Mouse (Mus musculus) thymus, postnatal 4 days (tissue): ENCODE results near the gene Cdh1.

Experiments used
- DNase-seq: peaks from one replicate; pipeline ENCODE4 v3.0.0; 2021

Cdh1 gene

DNA sequence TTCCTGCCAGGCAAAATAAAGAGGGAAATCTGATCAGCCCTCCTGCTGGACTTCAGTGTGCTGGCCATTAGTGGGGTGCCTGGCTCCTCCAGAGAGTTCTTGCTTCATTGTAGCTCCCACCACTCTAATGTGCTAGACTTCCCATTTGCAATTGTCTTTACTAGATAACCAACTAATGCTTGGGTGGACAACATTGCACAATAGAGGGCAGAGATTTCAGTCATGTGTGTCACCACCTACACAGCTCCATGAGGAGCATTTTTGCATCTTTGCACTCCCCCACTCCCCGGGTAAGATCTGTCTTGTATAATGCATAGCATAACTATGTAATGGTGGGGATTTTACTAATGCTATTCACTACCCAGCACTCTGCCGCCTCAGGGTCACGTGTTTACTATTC is 21.6 kb downstream of the Cdh1 start:
- no peak for DNase-seq

DNA sequence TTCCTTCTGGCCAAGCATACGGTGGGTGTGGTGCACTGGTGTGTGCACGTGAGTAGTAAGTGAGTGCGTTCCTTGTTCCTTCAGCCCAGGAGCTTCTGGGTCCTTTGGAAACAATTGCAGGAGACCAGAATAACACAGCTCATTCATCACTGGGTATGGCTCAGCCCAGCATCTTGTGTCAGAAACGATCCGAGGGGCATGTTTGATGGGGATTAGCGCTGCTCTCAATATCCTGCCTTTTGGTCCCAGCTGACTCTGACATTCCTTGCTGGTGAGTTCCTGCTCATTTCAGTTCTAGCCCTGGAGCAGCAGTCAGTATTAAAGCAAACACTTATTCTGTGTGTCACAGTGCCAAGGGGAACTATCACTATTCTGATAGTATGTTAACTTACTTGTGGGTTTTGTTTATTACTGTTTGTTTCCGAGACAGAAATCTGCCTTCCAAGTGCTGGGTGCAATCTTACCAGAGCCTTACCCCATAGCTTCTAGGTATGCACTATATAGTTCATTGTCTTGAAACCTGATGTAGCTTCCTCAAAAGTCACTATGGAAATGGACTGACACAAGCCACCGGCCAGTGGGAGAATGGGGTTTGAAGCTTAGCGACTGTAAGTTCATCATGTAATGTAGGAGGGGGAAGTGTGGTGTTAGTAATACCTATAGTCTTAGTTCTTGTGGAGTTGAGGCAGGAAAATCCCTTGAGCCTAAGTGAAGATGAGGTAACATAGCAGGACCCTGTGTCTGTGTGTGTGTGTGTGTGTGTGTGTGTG is 23.1 kb downstream of the Cdh1 start:
- DNase-seq = no peak

- no peak for DNase-seq
Measured at GRCm38 (mm10) chr8:106628291-106628964, 25.3 kb downstream of the Cdh1 start.

- no peak for DNase-seq
Measured at GRCm38 (mm10) chr8:106629456-106629855, 26.3 kb downstream of the Cdh1 start.

DNA sequence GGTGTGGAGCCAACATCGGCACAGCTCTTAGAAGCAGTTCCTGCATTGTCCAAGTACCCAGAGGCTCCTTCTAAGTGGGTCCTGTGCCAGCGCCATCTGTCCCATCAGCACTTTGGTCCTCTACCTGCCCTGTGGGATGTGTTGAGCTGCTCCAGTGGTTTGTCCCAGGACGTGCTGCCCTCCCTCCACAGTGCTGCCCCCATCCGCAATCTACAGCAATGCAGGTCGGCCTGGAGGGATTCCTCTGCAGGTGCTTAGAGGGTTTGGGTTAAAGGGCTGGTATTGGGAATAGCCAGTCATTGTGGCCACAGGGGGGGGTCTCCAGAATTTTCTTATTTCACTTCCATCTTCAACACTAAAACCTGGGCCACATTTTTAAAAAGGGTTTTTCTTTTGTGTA is 28.8 kb downstream of the Cdh1 start:
- DNase-seq = no peak

DNA sequence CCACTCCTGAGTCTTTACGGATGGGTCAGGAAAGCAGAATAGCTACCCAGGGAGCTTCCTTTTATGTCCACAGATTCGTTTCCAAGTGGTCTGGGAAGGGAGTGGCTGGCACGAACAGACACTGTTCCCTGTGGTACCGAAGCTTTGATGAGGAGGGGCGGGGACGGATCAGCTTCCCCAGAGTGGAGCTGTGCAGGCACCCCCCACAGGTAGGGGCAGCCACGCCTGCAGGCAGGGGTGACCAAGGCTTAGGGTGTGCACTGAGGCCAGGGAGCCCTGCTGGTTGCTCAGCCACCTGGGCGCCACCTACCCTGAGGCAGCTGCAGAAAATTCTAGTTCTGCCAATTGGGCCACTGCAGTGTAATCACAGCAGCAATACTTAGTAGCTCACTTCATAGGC is 29.5 kb downstream of the Cdh1 start:
- no peak for DNase-seq

DNA sequence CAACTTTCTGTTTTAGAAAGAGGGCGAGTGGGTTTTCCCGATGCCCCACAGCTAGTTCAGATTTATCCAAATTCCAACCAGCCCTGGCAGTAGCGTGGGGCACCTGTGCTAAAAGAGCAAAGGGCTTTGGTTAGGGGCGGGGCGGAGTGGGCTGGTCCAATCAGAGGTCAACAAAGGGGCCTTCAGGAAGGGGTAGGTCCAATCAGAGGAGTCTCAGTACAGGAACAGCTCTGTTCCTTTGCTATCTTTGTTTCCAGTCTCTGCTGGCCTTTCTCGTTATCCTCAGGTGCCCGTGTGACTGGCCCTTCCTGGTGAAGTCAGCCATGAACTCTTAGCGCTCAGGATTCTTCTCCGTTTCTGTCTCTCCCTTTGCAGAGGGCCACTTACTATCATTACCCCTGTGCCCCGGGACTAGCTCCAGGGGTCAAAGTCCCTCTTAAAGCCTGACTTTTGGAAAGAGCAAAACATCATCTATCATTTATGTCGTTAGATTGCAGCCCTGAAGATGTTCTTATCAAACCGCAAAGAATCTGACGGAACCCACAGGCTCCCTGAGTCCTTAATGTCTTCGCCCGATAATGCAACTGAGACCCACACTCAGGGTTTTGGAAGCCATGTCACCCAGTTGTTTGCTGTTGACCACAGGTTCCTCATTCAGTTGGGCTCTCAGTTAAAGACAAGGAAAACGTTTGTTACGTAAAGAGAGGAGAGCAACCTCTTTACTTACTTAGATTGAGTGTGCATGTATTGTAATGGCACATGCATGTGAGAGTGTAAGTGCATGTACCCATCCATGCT is 30.4 kb downstream of the Cdh1 start:
- DNase-seq = peak; percentile 71

- no peak for DNase-seq
Measured at GRCm38 (mm10) chr8:106635284-106635683, 32.1 kb downstream of the Cdh1 start.

DNA sequence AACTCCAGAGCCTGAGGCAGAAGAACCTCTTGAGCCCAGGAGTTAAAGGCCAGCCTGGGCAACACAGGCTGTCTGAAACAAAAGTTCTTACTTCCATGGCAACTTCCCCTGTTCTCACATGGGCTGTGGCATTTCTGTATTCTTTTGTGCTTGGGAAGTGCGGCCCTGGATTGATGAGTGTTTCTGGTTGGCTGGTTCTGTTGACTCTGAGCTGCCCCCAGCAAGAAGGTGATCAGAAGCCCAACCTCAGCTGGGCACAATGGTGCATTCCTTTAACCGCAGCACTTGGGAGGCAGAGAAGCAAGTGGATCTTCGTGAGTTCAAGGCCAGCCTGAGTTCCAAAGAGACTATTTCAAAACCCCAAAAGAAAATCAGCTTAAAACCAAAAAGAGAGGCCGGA is 34.3 kb downstream of the Cdh1 start:
- DNase-seq = no peak

DNA sequence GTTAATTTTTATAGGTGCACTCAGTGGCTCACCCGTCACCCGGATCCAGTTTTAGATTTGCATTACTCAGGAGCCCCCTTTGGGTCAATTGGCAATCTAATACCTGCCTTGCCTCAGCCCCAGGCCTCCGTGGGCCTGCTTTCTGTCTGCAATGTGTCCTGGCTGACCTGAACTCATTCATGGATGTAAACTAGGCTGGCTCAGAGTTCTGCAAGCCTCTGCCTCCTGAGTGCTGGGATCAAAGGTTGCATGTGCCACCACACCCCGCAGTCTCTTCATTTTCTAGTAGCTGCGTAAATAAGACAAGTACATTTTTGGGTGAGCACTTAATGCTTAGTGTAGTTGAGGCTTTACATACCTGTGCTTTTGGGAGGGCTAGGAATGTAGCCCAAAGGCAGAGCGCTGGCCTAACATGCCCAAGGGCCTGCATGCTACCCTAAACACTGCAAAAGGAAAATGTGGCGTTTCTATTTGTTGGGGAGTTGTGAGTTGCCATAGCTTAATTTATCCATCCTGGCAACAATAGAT is 35.7 kb downstream of the Cdh1 start:
- DNase-seq = no peak

DNA sequence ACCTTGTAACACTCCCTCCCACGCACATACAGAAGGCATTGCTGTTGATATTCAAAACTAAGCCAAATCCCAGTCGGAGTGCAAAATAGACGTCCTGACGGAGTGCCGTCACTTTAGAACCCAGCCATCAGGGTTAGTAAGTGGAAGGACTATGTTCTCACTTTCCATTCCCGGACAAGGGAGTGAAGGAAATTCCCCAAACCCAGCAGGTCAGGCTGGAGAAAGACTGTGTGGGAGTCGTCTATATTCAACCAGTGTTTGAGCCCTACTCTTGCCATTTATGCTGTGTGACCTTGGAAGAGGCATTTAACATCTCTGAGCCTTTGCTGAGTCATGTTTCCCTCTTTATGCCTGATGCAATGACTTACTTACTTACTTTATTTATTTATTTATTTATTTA is 37.1 kb downstream of the Cdh1 start:
- no peak for DNase-seq

GRCm38 (mm10) chr8:106640921-106641320 is 37.8 kb downstream of the Cdh1 start:
- DNase-seq = no peak

DNA sequence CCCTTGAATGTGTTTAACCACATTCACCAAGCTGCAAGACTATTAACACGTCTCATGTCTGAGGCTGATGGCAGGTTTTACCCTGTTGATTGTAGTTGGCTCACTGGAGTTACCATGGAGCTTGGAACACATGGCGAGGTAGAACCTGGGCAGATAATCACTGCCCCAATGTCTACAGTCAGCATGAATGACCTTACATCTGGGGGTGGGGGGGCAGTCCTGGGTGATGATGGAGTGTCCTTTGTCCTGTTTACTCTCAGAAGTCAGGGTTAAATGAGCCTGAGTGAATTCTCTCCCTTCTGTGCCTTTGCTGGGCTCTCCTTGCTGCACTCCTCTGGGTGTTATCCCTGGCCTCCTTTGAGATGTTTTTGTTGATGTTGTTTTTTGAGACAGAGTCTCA is 39.0 kb downstream of the Cdh1 start:
- DNase-seq = no peak

DNA sequence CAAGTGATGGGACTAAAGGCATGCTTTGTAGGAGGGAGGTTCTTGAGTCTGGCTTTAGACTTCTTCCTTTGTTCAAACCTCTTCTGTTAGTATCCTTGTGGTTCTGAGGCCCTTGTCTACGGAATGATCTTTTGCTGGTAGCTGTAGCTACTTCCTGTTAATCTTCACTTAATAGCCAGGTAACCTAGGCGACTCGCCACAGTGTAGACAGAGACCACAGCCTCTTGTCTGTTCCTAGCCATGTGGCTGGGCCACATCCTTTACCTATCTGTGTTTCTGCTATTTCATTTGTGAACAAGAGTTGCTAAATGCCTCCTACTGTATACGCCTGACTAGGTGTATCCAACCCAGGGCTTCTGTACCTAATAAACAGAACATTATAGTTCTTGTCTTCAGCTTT is 39.9 kb downstream of the Cdh1 start:
- peak; percentile 26 for DNase-seq

DNA sequence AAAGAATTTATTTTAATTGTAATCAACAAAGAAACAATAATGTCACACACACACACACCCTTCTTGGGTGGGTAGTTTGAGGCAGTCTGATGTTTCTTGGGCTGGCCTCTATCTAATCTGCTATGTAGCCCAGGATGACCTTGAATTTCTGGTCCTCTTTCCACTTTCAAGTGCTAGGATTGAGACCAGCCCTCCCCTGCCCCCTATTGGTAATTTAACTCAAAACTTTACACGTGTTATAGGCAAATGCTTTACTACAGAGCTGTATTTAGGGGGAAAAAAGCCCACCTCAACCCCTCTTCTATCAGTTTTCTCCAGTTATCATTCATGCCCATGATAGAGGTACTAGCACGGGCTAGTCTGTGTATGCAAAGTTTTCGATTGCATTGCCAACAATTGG is 41.8 kb downstream of the Cdh1 start:
- no peak for DNase-seq

DNA sequence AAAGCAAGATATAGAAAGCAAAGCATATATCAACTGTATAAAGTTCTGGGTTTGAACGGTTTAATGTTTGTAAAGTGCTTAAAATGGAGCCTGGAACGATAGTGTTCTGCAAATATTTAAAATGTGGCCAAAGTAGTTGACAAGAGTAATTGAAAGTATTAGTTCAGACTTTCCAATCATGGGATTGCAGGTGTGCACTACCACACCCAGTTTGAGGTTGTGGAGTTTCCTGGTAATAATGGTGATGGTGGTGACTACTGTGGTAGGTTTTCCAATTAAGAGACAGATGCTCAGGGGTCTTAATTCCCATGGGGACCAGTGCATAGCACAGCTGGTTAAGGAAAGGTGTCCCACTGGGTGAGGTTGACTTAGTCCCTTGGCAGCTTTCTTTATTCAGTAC is 43.0 kb downstream of the Cdh1 start:
- no peak for DNase-seq

- DNase-seq = no peak
Measured at GRCm38 (mm10) chr8:106646731-106647130, 43.6 kb downstream of the Cdh1 start.

DNA sequence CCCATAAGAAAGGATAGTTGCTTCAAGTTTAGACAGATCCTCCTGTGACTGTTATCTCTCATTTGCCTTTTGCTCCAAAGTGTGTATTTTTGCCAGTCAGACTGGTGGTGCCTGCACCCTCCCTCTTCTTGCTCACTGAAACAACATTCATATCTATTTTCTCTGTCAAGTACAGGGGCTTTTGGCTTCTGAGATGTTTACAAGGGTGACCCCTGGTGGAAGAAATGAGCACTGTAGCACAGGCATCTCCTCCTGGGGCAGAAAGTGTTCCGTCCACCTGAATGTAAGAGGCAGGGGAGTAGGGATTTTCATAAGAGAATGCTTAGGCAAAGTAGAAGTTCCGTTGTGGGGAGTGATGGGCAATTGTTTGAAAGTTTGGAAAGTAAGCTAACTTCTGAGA is 44.2 kb downstream of the Cdh1 start:
- peak; percentile 84 for DNase-seq

- no peak for DNase-seq
Measured at GRCm38 (mm10) chr8:106648421-106648820, 45.3 kb downstream of the Cdh1 start.

GRCm38 (mm10) chr8:106651994-106652393 is 48.8 kb downstream of the Cdh1 start:
- DNase-seq = no peak

DNA sequence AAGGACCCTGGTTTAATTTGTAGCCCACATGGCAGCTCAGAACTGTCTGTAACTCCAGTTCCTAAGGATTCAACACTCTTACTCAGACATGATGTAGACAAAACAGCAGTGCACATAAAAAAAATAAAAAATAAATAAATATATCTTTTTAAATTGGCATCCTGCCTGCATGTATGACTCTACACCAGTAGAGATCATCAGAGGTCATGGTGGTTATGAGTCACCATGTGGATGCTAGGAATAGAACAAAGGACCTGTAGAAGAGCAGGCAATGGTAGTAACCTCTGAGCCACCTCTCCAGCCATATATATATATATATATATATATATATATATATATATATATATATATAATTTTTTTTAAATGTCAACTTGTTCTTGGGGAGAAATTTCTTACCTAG is 52.9 kb downstream of the Cdh1 start:
- no peak for DNase-seq

- no peak for DNase-seq
Measured at GRCm38 (mm10) chr8:106672786-106673185, 69.6 kb downstream of the Cdh1 start.

DNA sequence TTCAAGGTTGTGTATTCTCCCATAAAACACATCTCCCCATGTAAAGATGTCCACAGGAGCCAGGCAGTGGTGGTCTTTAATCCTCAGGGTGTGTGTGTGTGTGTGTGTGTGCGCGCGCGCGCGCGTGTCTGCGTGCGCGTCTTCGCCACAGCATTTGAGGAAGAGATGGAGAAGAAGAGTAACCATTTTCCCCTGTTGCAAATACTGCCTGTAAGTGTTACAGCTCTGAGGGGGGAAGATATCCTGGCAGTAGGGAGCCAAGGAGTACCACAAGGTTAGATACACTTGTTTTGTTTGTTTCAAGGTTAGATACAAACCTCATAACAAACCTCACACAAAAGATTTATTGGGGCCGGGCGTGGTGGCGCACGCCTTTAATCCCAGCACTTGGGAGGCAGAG is 71.2 kb downstream of the Cdh1 start:
- no peak for DNase-seq

- peak; percentile 22 for DNase-seq
Measured at GRCm38 (mm10) chr8:106674894-106675293, 71.7 kb downstream of the Cdh1 start.
